ENCODE assay signal across 12 mouse cellular contexts in genomic region chr7:46716897-46717296, GRCm38 (mm10). TPM values are rescaled to one million over a fixed set of nuclear protein-coding genes. Genes with fewer than 3 reads are reported as not detected.
DNase-seq lines count a peak whose midpoint lies in the region; ATAC-seq lines count a peak whose summit lies in the region.
"Had no signal": no experiment of that assay in that cellular context is flagged by ENCODE, and none has a peak within 500 bp of the region (broad histone marks: within the 10 kb centered on the region; RNA-seq: fewer than 3 reads in every experiment).

No protein-coding gene starts in this region.

- DNase-seq in kidney, adult 18-20 months: peak; percentile 22
- DNase-seq in adrenal gland, postnatal 14 days: peak; percentile 47
- DNase-seq in cerebellum, postnatal 36 days: peak; percentile 27 to 38
- DNase-seq in lung, postnatal 25 days (ENCODE audit: low spot score): peak; percentile 70
- DNase-seq: liver, postnatal 0 days had no signal

- no peak overlapping the region for H3K4me3 ChIP-seq in kidney, embryonic 14.5 days (ENCODE audit: low read length)
- H3K4me3 ChIP-seq in intestine, embryonic 16.5 days (ENCODE audit: low read length): no peak overlapping the region
- no peak overlapping the region for H3K4me3 ChIP-seq in forebrain, embryonic 12.5 days (replicated peaks)
- H3K4me3 ChIP-seq: layer of hippocampus, adult 2 months; stomach, embryonic 15.5 days had no signal

- H3K4me2 ChIP-seq in kidney, embryonic 14.5 days (replicated peaks; ENCODE audit: low read depth, low read length): no peak overlapping the region
- no peak overlapping the region for H3K4me2 ChIP-seq in intestine, embryonic 16.5 days (ENCODE audit: low read depth, low read length)
- no peak overlapping the region for H3K4me2 ChIP-seq in forebrain, embryonic 12.5 days
- H3K4me2 ChIP-seq: stomach, embryonic 15.5 days had no signal

- no peaks in the 10 kb centered on the region for H3K9me3 ChIP-seq in kidney, embryonic 14.5 days (ENCODE audit: control insufficient read depth, low read length)
- no peaks in the 10 kb centered on the region for H3K9me3 ChIP-seq in intestine, embryonic 16.5 days (ENCODE audit: control insufficient read depth, low read length)
- H3K9me3 ChIP-seq in forebrain, embryonic 12.5 days: no peaks in the 10 kb centered on the region
- H3K9me3 ChIP-seq: stomach, embryonic 15.5 days had no signal

- H3K27ac ChIP-seq in kidney, embryonic 14.5 days (ENCODE audit: low read depth, low read length): no peak overlapping the region
- no peak overlapping the region for H3K27ac ChIP-seq in intestine, embryonic 16.5 days (ENCODE audit: low read length)
- H3K27ac ChIP-seq in forebrain, embryonic 12.5 days: no peak overlapping the region
- H3K27ac ChIP-seq: layer of hippocampus, adult 2 months; stomach, embryonic 15.5 days had no signal

- 40% methylated on average over 5 of the region's 5 CpGs for WGBS in kidney, embryonic 14.5 days
- 46% methylated on average over 5 of the region's 5 CpGs for WGBS in intestine, embryonic 16.5 days
- WGBS in forebrain, embryonic 12.5 days: 72% methylated on average over 5 of the region's 5 CpGs

- ATAC-seq in kidney, embryonic 14.5 days (ENCODE audit: low FRiP score, low TSS enrichment): no peak
- ATAC-seq in intestine, embryonic 16.5 days: no peak
- ATAC-seq in forebrain, embryonic 12.5 days (ENCODE audit: low FRiP score): no peak
- ATAC-seq: liver, postnatal 0 days had no signal

- H3K4me1 ChIP-seq in kidney, embryonic 14.5 days (ENCODE audit: control insufficient read depth, insufficient read depth, low read length): no peaks in the 10 kb centered on the region
- H3K4me1 ChIP-seq in intestine, embryonic 16.5 days (ENCODE audit: control insufficient read depth, insufficient read depth, low read length): no peaks in the 10 kb centered on the region; the same call in 1 of the 2 replicates
- no peaks in the 10 kb centered on the region for H3K4me1 ChIP-seq in forebrain, embryonic 12.5 days
- H3K4me1 ChIP-seq: stomach, embryonic 15.5 days had no signal

- H3K36me3 ChIP-seq in kidney, embryonic 14.5 days (ENCODE audit: control insufficient read depth, insufficient read depth, low read length): no peaks in the 10 kb centered on the region
- H3K36me3 ChIP-seq in intestine, embryonic 16.5 days (ENCODE audit: control insufficient read depth, insufficient read depth, low read length): no peaks in the 10 kb centered on the region
- no peaks in the 10 kb centered on the region for H3K36me3 ChIP-seq in forebrain, embryonic 12.5 days (replicated peaks)
- H3K36me3 ChIP-seq: stomach, embryonic 15.5 days had no signal

- H3K9ac ChIP-seq in kidney, embryonic 14.5 days (ENCODE audit: low read depth, low read length): no peak overlapping the region
- H3K9ac ChIP-seq in intestine, embryonic 16.5 days (ENCODE audit: low read depth, low read length): no peak overlapping the region
- H3K9ac ChIP-seq in forebrain, embryonic 12.5 days: no peak overlapping the region
- H3K9ac ChIP-seq: liver, postnatal 0 days; stomach, embryonic 15.5 days had no signal

- no peaks in the 10 kb centered on the region for H3K27me3 ChIP-seq in kidney, embryonic 14.5 days (ENCODE audit: control insufficient read depth, insufficient read depth, low read length)
- no peaks in the 10 kb centered on the region for H3K27me3 ChIP-seq in intestine, embryonic 16.5 days (replicated peaks; ENCODE audit: control insufficient read depth, insufficient read depth, low read length)
- H3K27me3 ChIP-seq in forebrain, embryonic 12.5 days: no peaks in the 10 kb centered on the region; the same call in 1 of the 2 replicates
- H3K27me3 ChIP-seq: stomach, embryonic 15.5 days had no signal

RNA-seq across cellular contexts. Expression of gene Saa3, which starts 1.4 kb away (rescaled TPM):
- 0.20 TPM in 1 of 2 replicates, not detected in the other for polyA plus RNA-seq in kidney, embryonic 14.5 days (2014; fragmentation: Nextera tagmentation; extraction: Ambion mirVana)
- total RNA-seq in adrenal gland, postnatal 14 days (2021): 1.4 TPM in 2 replicates
- 1.0 and 1.4 TPM in 2 replicates for polyA plus RNA-seq in intestine, embryonic 16.5 days (2015; fragmentation: Nextera tagmentation; extraction: Ambion mirVana)
- not detected in 2 replicates for polyA plus RNA-seq in forebrain, embryonic 12.5 days (2016; fragmentation: Nextera tagmentation; extraction: Ambion mirVana)
- total RNA-seq: layer of hippocampus, adult 2 months had no signal

RNA-seq across cellular contexts. Expression of gene Saal1, which starts 6.4 kb away (rescaled TPM):
- 33.6 and 37.9 TPM in 2 replicates for polyA plus RNA-seq in kidney, embryonic 14.5 days (2014; fragmentation: Nextera tagmentation; extraction: Ambion mirVana)
- total RNA-seq in adrenal gland, postnatal 14 days (2021): 8.3 and 9.9 TPM in 2 replicates
- 22.9 and 25.4 TPM in 2 replicates for polyA plus RNA-seq in intestine, embryonic 16.5 days (2015; fragmentation: Nextera tagmentation; extraction: Ambion mirVana)
- 37.0 and 37.2 TPM in 2 replicates for polyA plus RNA-seq in forebrain, embryonic 12.5 days (2016; fragmentation: Nextera tagmentation; extraction: Ambion mirVana)

RNA-seq across cellular contexts. Expression of gene Saa4, which starts 15.5 kb away (rescaled TPM):
- not detected in 2 replicates for polyA plus RNA-seq in kidney, embryonic 14.5 days (2014; fragmentation: Nextera tagmentation; extraction: Ambion mirVana)
- total RNA-seq in adrenal gland, postnatal 14 days (2021): 1.3 and 16.7 TPM in 2 replicates
- 0.32 TPM in 1 of 2 replicates, not detected in the other for polyA plus RNA-seq in intestine, embryonic 16.5 days (2015; fragmentation: Nextera tagmentation; extraction: Ambion mirVana)
- polyA plus RNA-seq in forebrain, embryonic 12.5 days (2016; fragmentation: Nextera tagmentation; extraction: Ambion mirVana): not detected in 2 replicates
- total RNA-seq: layer of hippocampus, adult 2 months had no signal
- polyA plus RNA-seq: neural tube, embryonic 14.5 days had no signal

RNA-seq across cellular contexts. Expression of gene Saa1, which starts 25.9 kb away (rescaled TPM):
- 2.3 and 2.6 TPM in 2 replicates for polyA plus RNA-seq in kidney, embryonic 14.5 days (2014; fragmentation: Nextera tagmentation; extraction: Ambion mirVana)
- total RNA-seq in adrenal gland, postnatal 14 days (2021): 0.85 TPM in 1 of 2 replicates, not detected in the other
- polyA plus RNA-seq in intestine, embryonic 16.5 days (2015; fragmentation: Nextera tagmentation; extraction: Ambion mirVana): 0.28 and 0.34 TPM in 2 replicates
- polyA plus RNA-seq in forebrain, embryonic 12.5 days (2016; fragmentation: Nextera tagmentation; extraction: Ambion mirVana): not detected in 2 replicates
- total RNA-seq: layer of hippocampus, adult 2 months had no signal
- polyA plus RNA-seq: neural tube, embryonic 14.5 days had no signal

RNA-seq across cellular contexts. Expression of gene Saa2, which starts 34.7 kb away (rescaled TPM):
- polyA plus RNA-seq in kidney, embryonic 14.5 days (2014; fragmentation: Nextera tagmentation; extraction: Ambion mirVana): 0.74 TPM in 1 of 2 replicates, not detected in the other
- 0.63 TPM in 1 of 2 replicates, not detected in the other for total RNA-seq in adrenal gland, postnatal 14 days (2021)
- 0.18 TPM in 1 of 2 replicates, not detected in the other for polyA plus RNA-seq in intestine, embryonic 16.5 days (2015; fragmentation: Nextera tagmentation; extraction: Ambion mirVana)
- not detected in 2 replicates for polyA plus RNA-seq in forebrain, embryonic 12.5 days (2016; fragmentation: Nextera tagmentation; extraction: Ambion mirVana)
- total RNA-seq: layer of hippocampus, adult 2 months had no signal
- polyA plus RNA-seq: gonadal fat pad, adult 2 months; neural tube, embryonic 14.5 days; stomach, embryonic 15.5 days had no signal
